Mouse (Mus musculus) induced T-regulatory cell, adult 2 months (primary cell): ENCODE measurements around the gene Mocs1.
"Not testable (repeated sequence)": the region's sequence is repeated elsewhere in the genome, so short reads cannot be mapped to it uniquely, and the experiment has no call there.

Experiments used
- DNase-seq: peaks from one replicate; pipeline ENCODE4 v3.0.0-alpha.2; 2012; ENCODE audit warnings: low read depth

The Mocs1 gene

DNA sequence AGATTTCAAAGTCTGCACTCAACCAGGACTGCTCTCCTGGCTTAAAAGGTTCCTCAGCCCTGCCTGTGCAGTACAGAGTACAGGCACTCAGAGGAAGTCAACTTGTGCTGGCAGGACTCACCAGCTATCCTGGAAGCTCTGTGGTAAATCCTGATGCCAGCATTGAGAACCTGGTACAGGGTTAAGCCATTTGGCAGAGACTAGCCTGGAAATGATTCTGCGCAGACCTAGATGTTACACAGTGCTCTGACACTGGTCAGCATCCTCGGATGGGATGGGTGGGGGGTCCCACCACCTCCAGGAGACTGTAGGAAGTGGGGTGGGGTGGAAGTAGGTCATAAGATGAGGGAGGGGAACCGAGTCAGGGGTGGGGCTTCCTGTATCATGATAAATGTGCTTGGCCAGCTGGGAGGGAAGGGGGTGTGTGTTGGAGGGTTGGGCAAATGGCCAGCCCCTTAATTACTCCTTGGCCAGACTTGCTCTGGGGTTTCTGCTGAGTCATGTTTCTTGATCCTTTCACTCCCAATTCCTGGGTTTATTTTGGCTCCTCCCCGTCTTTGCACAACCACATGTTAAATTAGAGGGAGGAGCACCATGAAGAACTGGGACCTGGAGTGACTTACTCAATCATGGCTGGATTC lies 4.0 kb downstream of the Mocs1 start:
- no peak for DNase-seq

DNA sequence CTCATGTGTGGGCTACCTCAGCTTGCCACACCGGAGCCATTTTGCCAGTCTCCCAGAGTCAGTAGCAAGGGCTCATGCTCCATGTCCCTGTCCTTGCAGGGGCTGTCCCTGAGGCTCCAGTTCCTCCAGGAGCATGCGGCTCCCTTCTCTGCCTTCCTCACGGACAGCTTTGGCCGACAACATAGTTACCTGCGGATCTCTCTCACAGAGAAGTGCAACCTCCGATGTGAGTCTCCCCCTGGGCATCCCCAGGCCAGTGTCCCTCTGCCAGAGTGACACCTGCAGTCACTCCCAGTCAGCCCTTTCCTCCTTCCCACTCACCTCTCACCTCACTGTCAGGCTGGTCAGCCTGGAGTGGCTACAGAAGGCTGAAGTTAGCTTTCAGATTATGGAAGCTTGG lies 4.9 kb downstream of the Mocs1 start:
- DNase-seq: no peak

DNA sequence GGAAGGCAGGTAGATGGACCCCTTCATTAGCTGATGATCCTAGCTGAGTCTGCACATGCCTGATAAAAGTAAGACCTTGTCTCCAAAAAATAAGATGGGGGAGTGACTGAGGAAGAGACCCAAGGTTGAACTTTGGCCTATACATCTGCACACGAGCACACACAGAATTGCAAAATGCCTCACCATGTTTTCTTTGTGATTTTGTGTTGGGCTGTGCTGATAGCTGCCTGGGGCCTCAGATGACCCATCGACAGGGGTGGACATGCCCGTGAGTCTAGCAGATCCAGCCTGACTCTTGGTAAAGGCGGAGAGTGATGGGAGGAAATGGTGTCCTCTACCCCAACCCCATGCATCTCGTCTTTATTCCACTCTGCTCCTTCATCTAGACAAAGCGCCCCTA lies 6.1 kb downstream of the Mocs1 start:
- no peak for DNase-seq

DNA sequence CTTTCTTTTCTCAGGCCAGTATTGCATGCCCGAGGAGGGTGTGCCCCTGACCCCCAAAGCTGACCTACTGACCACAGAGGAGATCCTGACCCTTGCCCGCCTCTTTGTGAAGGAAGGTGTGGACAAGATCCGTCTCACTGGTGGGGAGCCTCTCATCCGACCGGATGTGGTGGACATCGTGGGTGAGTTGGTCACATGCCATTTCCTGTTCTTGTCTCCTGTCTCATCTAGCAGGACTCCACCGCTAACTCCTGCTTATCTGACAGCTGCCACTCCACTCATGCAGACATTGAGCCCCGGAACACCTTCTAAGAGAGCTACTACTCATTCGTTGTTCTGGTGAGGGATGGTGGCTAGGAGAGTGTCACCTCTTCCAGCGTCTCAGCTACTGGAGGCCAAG lies 6.9 kb downstream of the Mocs1 start:
- peak; percentile 21 for DNase-seq

DNA sequence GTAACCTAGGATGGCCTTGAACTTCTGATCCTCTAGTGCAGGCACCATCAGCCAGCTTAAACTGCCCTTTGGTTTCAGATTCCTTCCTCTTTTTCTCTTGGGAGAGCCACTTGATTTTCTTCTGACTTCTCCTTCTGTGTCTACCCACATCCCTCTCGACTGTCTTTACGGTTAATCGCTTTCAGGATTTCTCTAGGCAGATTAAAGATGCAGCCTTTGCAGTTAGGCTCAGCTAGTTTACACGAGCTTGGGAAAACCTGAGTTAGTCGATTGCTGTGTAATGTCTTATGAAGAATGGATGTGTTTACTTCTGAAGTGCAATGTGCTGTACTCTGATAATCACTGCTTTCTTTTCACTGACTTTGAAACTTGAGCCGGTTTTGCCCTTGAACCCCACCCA lies 8.5 kb downstream of the Mocs1 start:
- DNase-seq: no peak

DNA sequence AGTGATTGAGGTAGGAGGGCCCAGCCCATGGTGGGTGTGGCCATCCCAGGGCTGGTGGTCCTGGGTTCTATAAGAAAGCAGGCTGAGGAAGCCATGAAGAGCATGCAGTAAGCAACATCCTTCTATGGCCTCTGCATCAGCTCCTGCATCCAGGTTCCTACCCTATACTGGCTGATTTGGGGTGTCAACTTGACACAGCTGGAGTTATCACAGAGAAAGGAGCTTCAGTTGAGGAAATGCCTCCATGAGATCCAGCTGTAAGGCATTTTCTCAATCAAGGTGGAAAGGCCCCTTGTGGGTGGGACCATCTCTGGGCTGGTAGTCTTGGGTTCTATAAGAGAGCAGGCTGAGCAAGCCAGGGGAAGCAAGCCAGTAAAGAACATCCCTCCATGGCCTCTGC lies 9.1 kb downstream of the Mocs1 start:
- not testable (repeated sequence) for DNase-seq

DNA sequence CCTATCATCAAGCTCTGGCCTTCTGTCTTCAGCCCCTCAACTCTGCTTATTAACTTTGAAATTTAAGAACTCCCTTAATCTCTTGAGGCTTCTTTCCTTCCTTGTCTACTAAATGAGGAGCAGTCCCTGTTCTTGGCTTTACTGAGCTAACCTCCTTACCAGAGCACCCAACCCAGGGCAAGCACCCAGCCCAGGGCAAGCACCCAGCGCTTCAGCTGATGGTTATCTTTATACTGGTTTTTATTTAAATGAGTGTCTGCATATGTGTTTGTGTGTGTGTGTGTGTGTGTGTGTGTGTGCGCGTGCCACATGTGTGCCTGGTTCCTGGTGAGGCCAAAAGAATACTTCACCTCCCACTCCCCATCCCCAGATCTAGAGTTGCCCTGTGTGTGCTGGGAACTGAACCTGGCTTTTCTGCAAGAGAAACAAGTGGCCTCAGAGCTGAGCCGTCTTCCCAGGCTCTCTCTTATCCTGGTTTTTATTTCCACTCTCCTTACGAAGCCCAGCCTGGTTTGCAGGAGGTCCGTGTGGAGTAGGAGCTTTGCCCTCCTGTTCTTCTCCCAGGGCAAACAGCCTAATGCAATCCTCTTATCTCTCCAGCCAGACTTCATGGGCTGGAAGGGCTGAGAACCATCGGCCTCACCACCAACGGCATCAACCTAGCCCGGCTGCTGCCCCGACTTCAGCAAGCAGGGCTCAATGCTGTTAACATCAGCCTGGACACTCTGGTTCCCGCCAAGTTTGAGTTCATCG lies 10.8 kb downstream of the Mocs1 start:
- DNase-seq: no peak

DNA sequence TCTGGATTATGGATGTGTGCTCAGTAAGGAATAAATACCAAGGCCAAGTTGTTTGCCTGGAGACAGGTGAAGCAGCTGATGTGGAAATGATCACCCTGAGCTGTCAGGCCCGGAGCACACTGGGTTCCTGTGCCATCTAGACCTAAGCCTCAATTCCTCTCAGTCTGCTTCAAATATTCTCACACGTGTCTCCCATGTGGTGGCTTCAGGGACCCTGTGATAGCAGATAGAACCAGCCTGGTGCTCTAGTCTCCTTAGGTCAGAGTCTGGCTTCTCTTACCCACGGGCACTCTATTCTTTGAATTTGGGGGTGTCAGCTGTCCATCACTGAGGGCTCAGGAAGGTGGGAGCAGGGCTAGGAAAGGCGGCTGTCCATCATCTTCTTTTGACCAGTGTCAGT lies 11.5 kb downstream of the Mocs1 start:
- no peak for DNase-seq

DNA sequence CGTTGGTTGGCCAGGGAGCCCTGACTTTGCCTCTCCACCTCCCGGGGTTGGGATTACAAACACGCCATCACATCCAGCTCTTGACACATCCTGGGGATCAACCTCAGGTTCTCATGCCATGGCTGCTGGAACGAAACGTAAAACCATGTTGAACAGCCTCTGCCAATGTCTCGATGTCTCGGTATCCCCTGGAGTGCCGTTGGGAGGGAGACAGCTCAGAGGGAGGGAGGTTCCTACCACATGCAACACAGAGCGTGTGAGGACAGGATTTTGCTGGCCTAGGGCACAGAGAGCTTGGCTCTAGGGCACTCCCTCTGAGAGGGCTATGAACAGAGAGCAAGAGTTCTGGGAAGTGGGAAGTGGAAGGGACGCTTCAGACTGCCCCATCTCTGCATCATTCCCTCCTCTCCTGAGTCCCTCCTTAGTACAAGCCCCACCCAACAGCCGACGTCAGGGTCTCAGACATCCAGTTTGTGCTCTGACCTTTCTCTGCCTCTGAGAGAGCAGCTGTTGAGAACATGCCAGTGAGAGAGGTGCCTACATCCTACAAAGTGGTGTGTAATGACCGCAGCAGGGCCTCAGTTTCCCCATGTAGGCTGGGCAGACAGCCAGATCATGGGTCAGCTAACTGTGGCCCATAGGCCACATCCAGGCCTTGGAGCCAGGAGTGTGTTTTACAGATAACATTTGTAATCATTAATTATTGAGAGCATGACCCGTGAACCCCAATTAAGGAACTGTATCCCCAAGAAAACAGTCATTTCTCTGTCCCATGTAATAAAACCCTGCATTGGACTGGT lies 12.4 kb downstream of the Mocs1 start:
- no peak for DNase-seq

DNA sequence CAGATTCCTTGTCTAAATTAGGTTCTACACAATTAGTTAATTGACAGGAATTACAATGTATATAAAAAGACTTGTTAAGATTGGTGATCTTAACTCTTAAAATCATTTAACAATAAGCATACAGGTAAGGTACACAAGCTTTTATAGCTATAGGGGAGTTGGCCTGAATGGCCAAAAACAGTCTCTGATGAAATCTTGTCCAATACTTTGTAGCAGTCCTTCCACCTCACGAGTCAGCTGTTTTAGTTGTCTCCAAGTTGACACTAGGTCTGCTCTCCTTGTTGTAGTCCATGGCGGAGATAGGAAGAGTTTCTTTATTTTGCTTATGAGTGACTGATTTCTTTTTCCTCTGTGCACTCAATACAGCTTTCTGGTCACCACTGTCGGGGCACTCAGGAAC lies 14.7 kb downstream of the Mocs1 start:
- DNase-seq: not testable (repeated sequence)

DNA sequence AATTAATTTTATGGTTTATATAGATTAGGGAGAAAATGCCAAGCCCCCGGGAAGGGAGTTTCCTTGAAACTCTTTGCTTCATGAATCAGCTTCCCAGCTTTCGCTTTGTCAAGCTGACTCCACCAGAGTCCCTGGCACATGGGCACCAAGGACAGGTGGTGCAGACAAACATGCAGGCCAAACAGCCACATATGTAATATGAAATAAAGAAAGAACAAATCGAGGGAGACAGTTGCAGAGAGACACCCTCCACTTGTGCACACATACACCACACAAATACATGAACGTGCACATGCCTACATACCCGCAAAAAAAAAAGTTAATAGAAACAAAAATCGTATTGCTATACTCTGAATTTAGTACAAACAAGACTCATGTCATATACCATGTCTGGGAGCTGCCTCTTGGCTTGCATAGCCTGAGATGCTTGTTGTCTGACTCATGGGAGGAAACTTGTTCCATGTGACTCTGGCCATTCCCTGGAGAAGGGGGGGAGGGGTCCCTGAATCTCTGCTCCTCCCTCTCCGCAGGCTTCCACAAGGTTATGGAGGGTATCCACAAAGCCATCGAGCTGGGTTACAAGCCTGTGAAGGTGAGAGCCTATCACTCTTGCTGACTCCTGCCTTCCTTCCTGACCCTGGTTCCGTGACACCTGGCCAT lies 20.5 kb downstream of the Mocs1 start:
- DNase-seq: no peak

DNA sequence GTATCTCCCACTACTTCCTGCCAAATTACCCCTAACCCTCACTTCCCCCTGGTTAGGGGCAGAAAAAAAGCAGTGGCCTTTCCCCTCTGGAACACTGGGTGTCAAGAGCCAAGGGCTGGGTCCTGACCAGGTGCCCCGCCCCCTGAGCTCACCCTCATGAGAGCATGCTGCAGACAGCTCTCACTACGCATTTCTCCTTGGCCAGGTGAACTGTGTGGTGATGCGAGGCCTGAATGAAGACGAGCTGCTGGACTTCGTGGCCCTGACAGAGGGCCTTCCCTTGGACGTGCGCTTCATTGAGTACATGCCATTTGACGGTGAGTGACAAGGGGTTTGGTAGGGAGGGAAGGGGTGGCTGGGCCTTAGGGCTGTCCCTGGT lies 21.1 kb downstream of the Mocs1 start:
- no peak for DNase-seq

DNA sequence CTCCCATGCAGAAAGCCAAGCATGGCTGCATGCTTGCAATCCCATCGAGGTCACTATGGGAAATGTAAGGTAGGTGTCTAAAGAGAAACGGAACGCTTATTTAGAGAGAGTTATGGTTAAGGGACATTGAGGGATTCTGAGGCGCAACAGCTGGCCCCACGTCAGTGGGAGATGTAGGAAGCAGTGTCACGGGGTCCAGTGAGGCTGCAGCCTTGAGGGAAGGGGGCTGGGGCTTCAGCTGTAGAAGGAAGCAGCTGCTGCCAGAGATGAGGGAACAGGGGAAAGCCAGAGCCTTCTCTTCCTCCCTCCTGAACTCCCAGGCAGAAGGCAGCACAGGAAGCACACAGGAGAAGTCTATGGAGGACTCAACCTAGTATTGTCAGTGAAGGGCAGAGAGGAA lies 22.8 kb downstream of the Mocs1 start:
- DNase-seq: no peak

DNA sequence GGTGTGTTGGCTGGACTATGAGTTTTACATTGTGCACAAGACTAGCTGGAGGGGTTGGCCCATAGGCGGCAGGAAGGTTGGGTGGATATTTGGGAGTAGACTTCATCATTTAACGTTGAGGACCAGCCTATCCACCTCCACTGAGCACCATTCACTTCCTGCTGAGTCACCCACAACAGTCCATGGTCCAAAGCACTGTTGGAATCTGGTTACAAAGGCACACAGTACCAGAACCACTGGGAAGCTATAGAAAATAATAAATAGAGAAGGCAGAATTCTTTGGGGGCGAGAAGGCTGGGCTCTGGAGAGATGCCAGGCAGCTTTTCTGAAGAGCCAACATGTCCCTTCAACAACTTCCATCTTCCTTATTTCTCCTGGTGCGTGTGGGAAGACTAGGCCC lies 28.2 kb downstream of the Mocs1 start:
- no peak for DNase-seq

DNA sequence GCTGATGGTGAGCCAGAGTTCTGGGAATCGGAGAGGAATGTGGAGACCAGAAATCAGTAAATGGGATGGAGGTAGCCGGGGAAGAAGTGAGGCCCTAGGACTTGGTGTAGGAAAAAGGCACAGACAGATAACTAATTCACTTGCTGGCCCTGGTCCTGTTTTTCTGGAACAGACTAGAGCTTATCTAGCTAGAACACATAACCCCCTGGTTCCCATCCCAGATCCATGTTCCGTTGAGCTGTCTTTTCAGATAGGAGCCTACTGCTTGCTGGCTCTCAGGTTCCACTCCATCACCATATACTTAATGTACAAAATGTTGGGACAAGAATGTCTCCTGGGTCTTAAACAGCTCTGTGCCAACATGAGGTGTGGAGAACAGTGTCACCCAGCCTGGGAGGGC lies 29.7 kb downstream of the Mocs1 start:
- DNase-seq: no peak

DNA sequence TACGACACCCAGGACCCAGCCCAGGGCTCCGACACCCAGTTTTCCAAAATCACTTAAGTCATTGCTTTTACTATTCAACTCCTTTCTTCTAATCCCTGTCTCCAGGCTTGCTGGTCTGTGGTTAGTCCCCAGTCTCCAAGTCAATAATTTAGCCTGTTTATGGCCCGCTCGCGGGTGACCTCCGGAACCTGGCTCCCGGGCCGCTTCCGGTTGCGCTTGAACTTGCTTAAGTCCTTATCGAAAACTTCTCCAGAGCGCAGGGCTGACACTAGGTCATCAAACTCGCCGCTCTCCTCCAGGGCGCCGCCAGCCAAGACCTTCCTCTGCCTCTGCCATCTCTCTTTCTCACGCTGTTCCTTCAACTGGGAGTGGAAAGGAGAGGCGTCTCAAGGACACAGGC lies 30.2 kb downstream of the Mocs1 start:
- DNase-seq: no peak

DNA sequence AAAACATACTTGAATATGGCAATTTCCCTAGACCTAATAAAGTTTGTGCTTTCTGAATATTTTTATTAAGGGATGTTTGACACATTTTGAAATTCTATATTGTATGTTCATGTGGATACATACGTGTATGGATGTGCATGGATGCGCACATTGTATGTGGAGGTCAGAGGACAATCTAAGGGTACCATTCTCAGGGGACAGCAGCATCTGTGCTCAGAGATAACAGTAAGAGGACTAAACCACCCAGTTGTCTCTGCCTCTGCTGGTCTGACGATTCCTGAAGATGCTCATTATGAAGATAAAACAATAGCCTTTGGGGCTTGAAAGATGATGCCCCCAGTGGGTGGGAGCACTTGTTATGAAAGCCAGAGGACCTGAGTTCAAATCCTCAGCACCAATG lies 36.7 kb downstream of the Mocs1 start:
- no peak for DNase-seq

DNA sequence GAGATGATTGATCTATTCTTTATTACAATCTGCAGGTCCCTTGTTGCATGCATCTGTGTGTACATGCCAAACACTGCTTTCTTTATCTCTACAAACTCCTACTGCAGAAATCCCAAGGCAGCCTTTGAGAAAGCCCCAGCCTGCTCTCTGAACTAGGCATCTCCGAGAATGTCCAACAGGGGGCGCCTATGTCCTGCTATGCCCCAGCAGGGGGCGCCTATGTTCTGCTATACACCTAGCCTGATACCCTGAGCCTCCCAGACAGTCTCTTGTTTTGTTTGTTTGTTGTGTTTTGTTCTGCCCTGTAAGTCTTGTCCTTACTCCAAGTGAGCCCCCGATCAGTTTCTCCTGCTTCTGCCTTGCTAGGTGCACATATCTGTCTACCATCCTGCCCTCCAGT lies 40.1 kb downstream of the Mocs1 start:
- DNase-seq: peak; percentile 44

DNA sequence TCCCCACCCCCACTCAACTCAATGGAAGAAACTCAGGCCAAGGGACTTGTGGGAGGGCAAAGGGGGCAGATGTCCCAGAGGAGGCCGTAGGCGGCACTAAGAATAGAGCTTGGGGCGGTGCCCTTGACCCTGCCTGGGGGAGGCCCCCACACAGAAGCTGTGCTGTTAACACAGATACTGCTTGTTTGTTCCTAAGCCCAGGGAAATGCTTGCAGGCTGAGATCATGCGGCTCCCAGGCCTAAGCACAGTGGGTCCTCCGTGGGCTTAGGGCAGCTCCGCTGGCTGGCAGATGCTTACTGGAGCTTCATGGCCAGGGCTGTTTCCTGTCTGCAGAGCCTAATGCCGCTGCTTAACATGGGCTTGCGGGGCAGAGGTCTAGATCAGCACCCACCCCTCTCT lies 44.5 kb downstream of the Mocs1 start:
- DNase-seq: no peak

DNA sequence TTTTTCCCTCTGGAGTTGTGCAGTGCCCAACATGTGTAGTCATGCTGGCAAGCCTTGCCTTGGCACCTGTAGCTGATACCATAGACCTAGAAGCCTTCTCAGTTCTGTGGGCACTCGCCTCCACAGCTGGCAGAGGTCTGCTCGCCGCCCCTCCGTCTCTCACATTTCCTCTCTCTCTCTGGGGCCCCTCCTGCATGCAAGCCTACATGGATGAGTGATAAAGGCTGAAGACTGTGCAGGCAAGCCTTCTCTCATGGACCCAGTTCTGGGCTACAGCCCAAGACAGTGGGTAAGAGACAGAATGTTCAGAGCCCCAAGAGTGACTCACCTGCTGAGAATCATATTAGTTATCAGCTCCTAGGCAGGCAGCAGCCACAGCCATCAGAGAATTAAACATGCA lies 45.9 kb downstream of the Mocs1 start:
- no peak for DNase-seq

DNA sequence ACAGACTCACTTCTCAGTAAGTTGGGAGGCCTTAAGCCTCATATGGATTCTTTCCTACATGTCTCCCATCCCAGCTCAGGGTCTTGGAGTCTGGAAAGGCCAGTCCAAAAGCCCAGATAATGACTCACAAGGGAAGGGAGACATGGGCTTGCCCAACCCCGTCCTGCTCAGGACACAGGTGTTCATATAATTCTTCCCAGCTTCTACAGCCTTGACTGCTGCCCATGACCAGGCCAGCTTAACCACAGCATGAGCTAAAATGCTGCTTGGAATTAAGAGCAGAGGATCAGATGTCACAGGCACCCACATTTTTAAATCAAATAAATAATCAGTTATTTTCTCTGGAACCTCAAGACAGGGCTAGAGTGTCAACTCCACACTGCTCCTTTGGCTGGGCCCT lies 47.0 kb downstream of the Mocs1 start:
- DNase-seq: no peak

DNA sequence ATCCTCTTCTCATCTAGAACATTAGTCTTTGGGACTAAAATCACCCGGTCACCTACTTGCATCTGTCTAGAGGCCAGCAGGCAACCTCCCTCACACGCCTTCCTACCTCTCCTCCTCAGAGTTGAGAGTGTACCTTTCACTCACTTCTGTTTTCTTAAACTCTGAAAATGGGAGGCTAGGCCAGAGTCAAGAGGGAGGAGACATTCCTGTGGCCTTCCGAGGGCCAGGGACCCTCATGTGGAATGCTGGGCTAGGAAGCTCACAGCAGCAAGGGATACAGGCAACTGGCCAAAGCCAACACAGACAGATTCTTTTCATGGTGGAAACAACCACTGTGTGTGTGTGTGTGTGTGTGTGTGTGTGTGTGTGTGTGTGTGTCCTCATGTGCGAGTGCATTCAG lies 49.2 kb downstream of the Mocs1 start:
- no peak for DNase-seq

DNA sequence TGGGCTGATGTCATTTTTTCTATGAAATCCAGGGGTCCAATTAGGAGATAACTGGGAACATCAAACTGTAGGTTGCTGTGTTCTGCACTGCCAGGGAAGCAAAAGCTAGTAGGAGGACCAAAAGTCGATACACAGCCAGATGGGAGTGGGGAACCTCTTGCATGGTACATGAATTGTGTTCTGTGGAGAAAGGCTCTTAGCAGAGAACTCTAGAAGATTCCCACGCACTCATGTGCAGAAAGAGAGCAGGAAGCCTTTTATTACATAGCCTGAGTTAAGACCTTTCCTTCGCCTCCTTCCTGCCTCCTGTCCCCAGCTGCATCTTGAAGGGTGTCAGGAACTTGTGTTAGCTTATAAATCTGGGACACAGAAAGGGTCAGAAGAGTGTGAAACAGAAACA lies 53.7 kb downstream of the Mocs1 start:
- DNase-seq: no peak
